Mouse (Mus musculus): ENCODE measurements around the gene Cbarp. TPM values are rescaled to one million over a fixed set of nuclear protein-coding genes. Genes with fewer than 3 reads are reported as not detected.

Gene Cbarp
- polyA plus RNA-seq, 1 experiment from 2014 or later, result 13.8 TPM

- no peak for ATAC-seq (ENCODE audit: low FRiP score)
- no peaks in the 10 kb centered on the region for H3K9me3 ChIP-seq
- no peak overlapping the region for H3K4me2 ChIP-seq
- 20% methylated on average over 4 of the region's 4 CpGs for WGBS
- H3K4me3 ChIP-seq (replicated peaks), result no peak overlapping the region
- H3K36me3 ChIP-seq (replicated peaks), result peaks cover 18% of the 10 kb centered on the region
- peaks cover 66% of the 10 kb centered on the region for H3K4me1 ChIP-seq
- H3K9ac ChIP-seq, result no peak overlapping the region
- no peaks in the 10 kb centered on the region for H3K27me3 ChIP-seq
- H3K27ac ChIP-seq, result 0 out of 2 replicates have a peak overlapping the region, but pooled peaks have one; percentile 13
These were observed 35.1 kb upstream of the Cbarp start for GRCm38 (mm10) chr10:80175536-80176269.

- Histone ChIP-seq H3K4me2 (no peak overlapping the region), H3K9me3 (no peaks in the 10 kb centered on the region), H3K4me3 (replicated peaks) (no peak overlapping the region), H3K9ac (no peak overlapping the region), H3K27ac (no peak overlapping the region), H3K4me1 (peaks cover 66% of the 10 kb centered on the region), H3K27me3 (no peaks in the 10 kb centered on the region), H3K36me3 (replicated peaks) (peaks cover 28% of the 10 kb centered on the region)
- ATAC-seq (ENCODE audit: low FRiP score), result no peak
- WGBS, result 63% methylated on average over 2 of the region's 2 CpGs
These were observed 34.1 kb upstream of the Cbarp start for GRCm38 (mm10) chr10:80174705-80175104.

- Histone ChIP-seq H3K4me2 (no peak overlapping the region), H3K4me1 (peaks cover 70% of the 10 kb centered on the region), H3K4me3 (replicated peaks) (no peak overlapping the region), H3K36me3 (replicated peaks) (peaks cover 29% of the 10 kb centered on the region), H3K9ac (no peak overlapping the region), H3K9me3 (no peaks in the 10 kb centered on the region), H3K27ac (no peak overlapping the region), H3K27me3 (no peaks in the 10 kb centered on the region)
- no peak for ATAC-seq (ENCODE audit: low FRiP score)
- WGBS, result 86% methylated on average over 10 of the region's 10 CpGs
These were observed 33.5 kb upstream of the Cbarp start for GRCm38 (mm10) chr10:80173955-80174640.

- H3K9me3 ChIP-seq, result no peaks in the 10 kb centered on the region
- peak overlapping the region; percentile 45 for H3K4me3 ChIP-seq (replicated peaks)
- peak overlapping the region; percentile 86 for H3K27ac ChIP-seq
- 17% methylated on average over 11 of the region's 11 CpGs for WGBS
- peaks cover 29% of the 10 kb centered on the region for H3K36me3 ChIP-seq (replicated peaks)
- H3K4me1 ChIP-seq, result peaks cover 78% of the 10 kb centered on the region
- H3K4me2 ChIP-seq, result peak overlapping the region; percentile 59
- H3K9ac ChIP-seq, result peak overlapping the region; percentile 57; the same call in 1 of the 2 replicates
- H3K27me3 ChIP-seq, result no peaks in the 10 kb centered on the region
- ATAC-seq (ENCODE audit: low FRiP score), result no peak
These were observed 32.7 kb upstream of the Cbarp start for GRCm38 (mm10) chr10:80173358-80173757.

GRCm38 (mm10) chr10:80172527-80173292 lies 32.1 kb upstream of the Cbarp start, which contains the start of gene 1600002K03Rik:
Gene 1600002K03Rik, plus strand, starts transcription at chr10:80172944.
- Histone ChIP-seq H3K27ac (peak within 1 kb of the TSS; percentile 86), H3K4me1 (peaks cover 71% of the 10 kb centered on the region), H3K27me3 (no peaks in the 10 kb centered on the region), H3K4me3 (replicated peaks) (peak within 1 kb of the TSS; percentile 45), H3K9ac (peak within 1 kb of the TSS; percentile 57), H3K4me2 (peak within 1 kb of the TSS; percentile 59), H3K9me3 (no peaks in the 10 kb centered on the region), H3K36me3 (replicated peaks) (peaks cover 29% of the 10 kb centered on the region)
- ATAC-seq (ENCODE audit: low FRiP score), result peak; percentile 70
- 6% methylated on average over 35 of the region's 35 CpGs for WGBS

- peaks cover 29% of the 10 kb centered on the region for H3K36me3 ChIP-seq (replicated peaks)
- peak overlapping the region; percentile 59 for H3K4me2 ChIP-seq
- H3K4me1 ChIP-seq, result peaks cover 67% of the 10 kb centered on the region
- H3K27ac ChIP-seq, result peak overlapping the region; percentile 86
- H3K27me3 ChIP-seq, result no peaks in the 10 kb centered on the region
- peak overlapping the region; percentile 45 for H3K4me3 ChIP-seq (replicated peaks)
- H3K9me3 ChIP-seq, result no peaks in the 10 kb centered on the region
- peak overlapping the region; percentile 50; the same call in 1 of the 2 replicates for H3K9ac ChIP-seq
- 85% methylated on average over 42 of the region's 45 CpGs for WGBS
- ATAC-seq (ENCODE audit: low FRiP score), result no peak
These were observed 31.3 kb upstream of the Cbarp start for GRCm38 (mm10) chr10:80171760-80172526.

GRCm38 (mm10) chr10:80171252-80171651 lies 30.6 kb upstream of the Cbarp start:
- Histone ChIP-seq H3K36me3 (replicated peaks) (peaks cover 29% of the 10 kb centered on the region), H3K27ac (peak overlapping the region; percentile 86), H3K9me3 (no peaks in the 10 kb centered on the region), H3K9ac (no peak overlapping the region), H3K4me3 (replicated peaks) (peak overlapping the region; percentile 14), H3K4me1 (peaks cover 69% of the 10 kb centered on the region), H3K4me2 (peak overlapping the region; percentile 8; the same call in 1 of the 2 replicates), H3K27me3 (no peaks in the 10 kb centered on the region)
- WGBS, result 94% methylated on average over 15 of the region's 15 CpGs
- no peak for ATAC-seq (ENCODE audit: low FRiP score)

GRCm38 (mm10) chr10:80170601-80171021 lies 30.0 kb upstream of the Cbarp start:
- no peak overlapping the region for H3K4me2 ChIP-seq
- no peak overlapping the region for H3K4me3 ChIP-seq (replicated peaks)
- peaks cover 67% of the 10 kb centered on the region for H3K4me1 ChIP-seq
- no peaks in the 10 kb centered on the region for H3K27me3 ChIP-seq
- H3K27ac ChIP-seq, result 0 out of 2 replicates have a peak overlapping the region, but pooled peaks have one; percentile 13
- H3K9ac ChIP-seq, result 0 out of 2 replicates have a peak overlapping the region, but pooled peaks have one; percentile 29
- no peak for ATAC-seq (ENCODE audit: low FRiP score)
- WGBS, result 96% methylated on average over 19 of the region's 19 CpGs
- no peaks in the 10 kb centered on the region for H3K9me3 ChIP-seq
- peaks cover 29% of the 10 kb centered on the region for H3K36me3 ChIP-seq (replicated peaks)

- WGBS, result 95% methylated on average over 16 of the region's 16 CpGs
- ATAC-seq (ENCODE audit: low FRiP score), result no peak
- Histone ChIP-seq H3K4me3 (replicated peaks) (no peak overlapping the region; the same call in 1 of the 2 replicates), H3K9me3 (no peaks in the 10 kb centered on the region), H3K4me2 (no peak overlapping the region), H3K27me3 (no peaks in the 10 kb centered on the region), H3K27ac (0 out of 2 replicates have a peak overlapping the region, but pooled peaks have one; percentile 13), H3K4me1 (peaks cover 68% of the 10 kb centered on the region), H3K9ac (0 out of 2 replicates have a peak overlapping the region, but pooled peaks have one; percentile 29), H3K36me3 (replicated peaks) (peaks cover 29% of the 10 kb centered on the region)
These were observed 29.4 kb upstream of the Cbarp start for GRCm38 (mm10) chr10:80170052-80170451.

- Histone ChIP-seq H3K9me3 (no peaks in the 10 kb centered on the region), H3K36me3 (replicated peaks) (peaks cover 29% of the 10 kb centered on the region), H3K27ac (no peak overlapping the region), H3K4me1 (peaks cover 68% of the 10 kb centered on the region), H3K9ac (0 out of 2 replicates have a peak overlapping the region, but pooled peaks have one; percentile 29), H3K27me3 (no peaks in the 10 kb centered on the region), H3K4me3 (replicated peaks) (no peak overlapping the region; the same call in 1 of the 2 replicates), H3K4me2 (peak overlapping the region; percentile 91; the same call in 1 of the 2 replicates)
- no peak for ATAC-seq (ENCODE audit: low FRiP score)
- WGBS, result 95% methylated on average over 7 of the region's 7 CpGs
These were observed 29.0 kb upstream of the Cbarp start for GRCm38 (mm10) chr10:80169651-80170050.

- 65% methylated on average over 1 of the region's 1 CpGs for WGBS
- H3K27me3 ChIP-seq, result peaks cover 5% of the 10 kb centered on the region; the same call in 1 of the 2 replicates
- peaks cover 72% of the 10 kb centered on the region for H3K4me1 ChIP-seq
- H3K27ac ChIP-seq, result peak overlapping the region; percentile 99; the same call in 1 of the 2 replicates
- H3K9me3 ChIP-seq, result no peaks in the 10 kb centered on the region
- peak overlapping the region; percentile 91 for H3K4me2 ChIP-seq
- ATAC-seq (ENCODE audit: low FRiP score), result no peak
- H3K4me3 ChIP-seq (replicated peaks), result peak overlapping the region; percentile 93
- peak overlapping the region; percentile 98 for H3K9ac ChIP-seq
- H3K36me3 ChIP-seq (replicated peaks), result peaks cover 29% of the 10 kb centered on the region
These were observed 28.4 kb upstream of the Cbarp start for GRCm38 (mm10) chr10:80169070-80169469.
